Mouse (Mus musculus) MEL (cell line): ENCODE measurements around the gene Mgst3.

ENCODE experiments used
- CTCF ChIP-seq, 3 experiments: IDR thresholded peaks in 2 of 3; conservative IDR thresholded peaks in 1 of 3; 2 replicates each; pipeline ENCODE4 v1.5.1; 2011 to 2012; ENCODE audit warnings: low read length in 3 of 3, low read depth in 2 of 3, mild to moderate bottlenecking in 2 of 3, improper control_type of control experiment in 1 of 3, inconsistent platforms in 1 of 3, mixed read lengths in 1 of 3, moderate library complexity in 1 of 3; ENCODE audit not compliant: control insufficient read depth in 1 of 3, insufficient read depth in 1 of 3, poor library complexity in 1 of 3, severe bottlenecking in 1 of 3
- NRF1 ChIP-seq: IDR thresholded peaks from 2 replicates; pipeline ENCODE4 v1.6.1; 2014; ENCODE audit warnings: low read depth, mild to moderate bottlenecking, inconsistent platforms, low read length, improper control_type of control experiment, moderate library complexity; ENCODE audit not compliant: poor library complexity, insufficient read depth, severe bottlenecking
- TAL1 ChIP-seq: IDR thresholded peaks from 2 replicates; pipeline ENCODE4 v1.6.1; 2012; ENCODE audit warnings: mild to moderate bottlenecking, inconsistent platforms, low read length, moderate library complexity, mixed read lengths

GRCm38 (mm10) chr1:167422501-167423240 lies 29.0 kb upstream of the Mgst3 start:
- TF ChIP-seq CTCF (IDR thresholded peaks at IDR 0.05 in 2 of 3, conservative IDR thresholded peaks at IDR 0.05 in 1 of 3; ENCODE audit: control insufficient read depth in 1 of 3, insufficient read depth in 1 of 3, low read depth in 2 of 3, low read length in 3 of 3, poor library complexity in 1 of 3, severe bottlenecking in 1 of 3): no peak
- TF ChIP-seq NRF1: no peak
- TF ChIP-seq TAL1: no peak
